Mouse (Mus musculus) kidney, embryonic 16.5 days (tissue): ENCODE data around the gene Kcnj10. TPM values are rescaled to one million over a fixed set of nuclear protein-coding genes. Genes with fewer than 3 reads are reported as not detected.

Source experiments
- ATAC-seq: fragments of 200-750 bp; cut with Nextera tagmentation; 2 replicates; pipeline ENCODE4 v1.8.0; 2017; ENCODE audit warnings: moderate TSS enrichment; ENCODE audit not compliant: low FRiP score, low TSS enrichment
- H3K27ac ChIP-seq: fragments of 300-500 bp; sonication (generic); 2 replicates; pipeline ENCODE4 v1.5.1; 2014; ENCODE audit warnings: low read length
- H3K27me3 ChIP-seq: fragments of 300-500 bp; sonication (generic); 2 replicates; pipeline ENCODE4 v1.6.1; 2014; ENCODE audit warnings: low read length, control low read depth, mixed read lengths; ENCODE audit not compliant: insufficient read depth
- H3K36me3 ChIP-seq: fragments of 300-500 bp; sonication (generic); 2 replicates; pipeline ENCODE4 v1.6.1; 2014; ENCODE audit warnings: low read length, control low read depth, mixed read lengths; ENCODE audit not compliant: insufficient read depth
- H3K4me1 ChIP-seq: fragments of 300-500 bp; sonication (generic); 2 replicates; pipeline ENCODE4 v1.6.1; 2014; ENCODE audit warnings: low read length, control low read depth, mixed read lengths; ENCODE audit not compliant: insufficient read depth
- H3K4me2 ChIP-seq: fragments of 300-500 bp; sonication (generic); replicated peaks from 2 replicates; pipeline ENCODE4 v1.6.1; 2014; ENCODE audit warnings: low read depth, low read length
- H3K4me3 ChIP-seq: fragments of 300-500 bp; sonication (generic); 2 replicates; pipeline ENCODE4 v1.5.1; 2014; ENCODE audit warnings: mild to moderate bottlenecking, low read length
- H3K9ac ChIP-seq: fragments of 300-500 bp; sonication (generic); replicated peaks from 2 replicates; pipeline ENCODE4 v1.6.1; 2014; ENCODE audit warnings: low read length
- H3K9me3 ChIP-seq: fragments of 300-500 bp; sonication (generic); 2 replicates; pipeline ENCODE4 v1.6.1; 2016; ENCODE audit warnings: low read length, control low read depth
- WGBS: fragments of 180-500 bp; shearing (Covaris S2); extraction: QIAGEN DNeasy Blood & Tissue Kit; methylation state at CpG from one replicate; pipeline ENCODE4 v1.1.7; 2014; 5-methylcytosine and 5-hydroxymethylcytosine counted together
- polyA plus RNA-seq: library from polyadenylated mRNA; unstranded; fragments of >200 nt; fragmentation: Nextera tagmentation; extraction: Ambion mirVana; gene quantifications from 2 replicates; pipeline ENCODE4 v1.2.1, GENCODE M21; 2015

Kcnj10 gene
- polyA plus RNA-seq, 1 experiment from 2014 or later = 1.2 TPM

DNA sequence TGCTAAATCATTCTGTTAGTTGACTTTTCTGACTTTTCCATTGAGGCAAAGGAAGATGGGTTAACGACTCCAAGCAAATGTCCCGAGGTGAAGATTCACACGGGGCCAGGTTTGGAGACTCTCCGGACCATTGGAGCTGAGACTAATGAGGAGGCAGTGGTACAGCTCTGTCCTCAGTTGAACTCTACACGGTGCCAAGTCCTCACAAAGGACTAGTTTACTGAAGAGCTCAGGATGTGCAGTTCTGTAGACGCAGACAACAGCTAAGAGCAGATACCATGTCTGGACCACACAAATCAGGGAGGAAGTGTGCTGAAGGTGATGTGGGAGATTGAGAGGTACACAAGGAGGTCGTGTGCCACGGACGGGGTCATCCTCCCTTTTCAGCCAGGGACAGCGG is 17.3 kb downstream of the Kcnj10 start:
- Histone ChIP-seq H3K27ac (no peak overlapping the region), H3K9me3 (no peaks in the 10 kb centered on the region), H3K9ac (no peak overlapping the region), H3K4me1 (peaks cover 8% of the 10 kb centered on the region; the same call in 1 of the 2 replicates), H3K4me3 (no peak overlapping the region), H3K27me3 (no peaks in the 10 kb centered on the region), H3K4me2 (no peak overlapping the region), H3K36me3 (no peaks in the 10 kb centered on the region)
- 71% methylated on average over 10 of the region's 10 CpGs for WGBS
- ATAC-seq = no peak

DNA sequence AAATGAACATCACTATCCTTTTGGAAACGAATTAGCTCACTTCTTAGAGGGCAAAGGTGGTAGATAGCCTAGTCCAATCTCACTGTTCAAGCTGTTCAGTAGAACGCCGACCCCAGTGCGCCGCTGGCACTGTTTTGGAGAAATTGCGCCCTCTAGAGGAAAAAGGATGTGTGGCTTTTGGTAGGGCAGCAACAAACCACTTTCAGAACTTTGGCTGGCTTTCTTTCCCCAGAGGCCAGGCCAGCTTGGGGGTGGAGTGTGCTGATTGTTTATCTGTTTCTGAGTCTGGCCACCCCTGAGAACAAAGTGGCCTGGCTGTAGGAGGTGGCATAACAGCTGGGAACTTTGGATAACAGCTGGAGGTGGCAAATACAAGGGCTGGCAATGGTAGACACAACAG is 23.7 kb downstream of the Kcnj10 start:
- H3K4me3 ChIP-seq = no peak overlapping the region
- H3K9ac ChIP-seq = no peak overlapping the region
- H3K9me3 ChIP-seq = no peaks in the 10 kb centered on the region
- H3K27ac ChIP-seq = no peak overlapping the region
- H3K4me1 ChIP-seq = no peaks in the 10 kb centered on the region
- H3K27me3 ChIP-seq = no peaks in the 10 kb centered on the region
- no peak overlapping the region for H3K4me2 ChIP-seq
- WGBS = 15% methylated on average over 6 of the region's 6 CpGs
- no peaks in the 10 kb centered on the region for H3K36me3 ChIP-seq
- ATAC-seq = no peak

DNA sequence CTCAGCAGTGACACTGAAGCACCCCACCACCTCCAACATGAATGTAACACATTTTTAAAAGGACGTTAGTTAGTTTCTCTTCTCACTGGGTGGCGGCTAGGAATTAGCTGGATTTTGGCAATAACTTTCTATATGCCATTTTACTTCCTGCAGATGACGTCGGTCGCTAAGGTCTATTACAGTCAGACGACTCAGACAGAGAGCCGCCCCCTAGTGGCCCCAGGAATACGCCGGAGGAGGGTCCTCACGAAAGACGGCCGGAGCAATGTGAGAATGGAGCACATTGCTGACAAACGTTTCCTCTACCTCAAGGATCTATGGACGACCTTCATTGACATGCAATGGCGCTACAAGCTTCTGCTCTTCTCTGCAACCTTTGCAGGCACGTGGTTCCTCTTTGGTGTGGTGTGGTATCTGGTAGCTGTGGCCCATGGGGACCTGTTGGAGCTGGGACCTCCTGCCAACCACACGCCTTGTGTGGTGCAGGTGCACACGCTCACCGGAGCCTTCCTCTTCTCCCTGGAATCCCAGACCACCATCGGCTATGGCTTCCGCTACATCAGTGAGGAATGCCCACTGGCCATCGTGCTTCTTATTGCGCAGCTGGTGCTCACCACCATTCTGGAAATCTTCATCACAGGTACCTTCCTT is 27.9 kb downstream of the Kcnj10 start:
- WGBS = 30% methylated on average over 23 of the region's 23 CpGs
- ATAC-seq = no peak

DNA sequence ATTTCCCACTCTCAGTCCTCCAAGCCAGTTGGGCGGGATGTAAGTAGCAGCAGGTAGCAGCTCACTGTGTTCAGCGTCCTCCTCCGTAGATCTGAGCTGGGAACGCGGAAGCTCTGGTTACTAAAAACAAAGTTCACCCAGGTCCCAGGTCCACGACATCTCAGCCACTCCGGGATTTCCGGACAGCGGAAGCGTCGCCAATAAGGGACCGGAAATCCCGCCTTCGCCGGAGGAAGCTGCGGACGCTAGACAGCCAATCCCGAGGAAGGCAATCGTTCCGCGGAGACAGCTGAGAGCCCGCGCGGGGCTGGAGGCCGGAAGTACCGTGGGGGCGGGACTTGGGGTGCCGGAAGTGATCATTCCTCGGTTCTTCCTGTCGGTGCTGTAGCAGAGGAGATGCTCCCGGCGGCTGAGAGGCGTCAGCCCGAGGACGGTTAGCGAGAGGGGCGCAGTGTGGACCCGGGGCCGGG is 35.2 kb downstream of the Kcnj10 start, which contains the start of gene Pigm:
TSS of gene Pigm (plus strand) at position 349 of the 470 bp plus-strand sequence.
- peak; percentile 99 for ATAC-seq
- Histone ChIP-seq H3K9ac (peak within 1 kb of the TSS; percentile 81), H3K27me3 (no peaks in the 10 kb centered on the region), H3K4me1 (peaks cover 25% of the 10 kb centered on the region), H3K4me2 (peak within 1 kb of the TSS; percentile 88), H3K27ac (peak within 1 kb of the TSS; percentile 91), H3K9me3 (no peaks in the 10 kb centered on the region), H3K36me3 (peaks cover 21% of the 10 kb centered on the region), H3K4me3 (peak within 1 kb of the TSS; percentile 95)
- under 1% methylated on average over 39 of the region's 39 CpGs for WGBS

More for the DNA sequence above, 27.9 kb downstream of the Kcnj10 start:
- Histone ChIP-seq H3K4me1 (no peaks in the 10 kb centered on the region), H3K9me3 (no peaks in the 10 kb centered on the region), H3K27ac (no peak overlapping the region), H3K36me3 (no peaks in the 10 kb centered on the region), H3K4me3 (no peak overlapping the region), H3K9ac (no peak overlapping the region), H3K27me3 (no peaks in the 10 kb centered on the region), H3K4me2 (peak overlapping the region; percentile 21; the same call in 1 of the 2 replicates)

DNA sequence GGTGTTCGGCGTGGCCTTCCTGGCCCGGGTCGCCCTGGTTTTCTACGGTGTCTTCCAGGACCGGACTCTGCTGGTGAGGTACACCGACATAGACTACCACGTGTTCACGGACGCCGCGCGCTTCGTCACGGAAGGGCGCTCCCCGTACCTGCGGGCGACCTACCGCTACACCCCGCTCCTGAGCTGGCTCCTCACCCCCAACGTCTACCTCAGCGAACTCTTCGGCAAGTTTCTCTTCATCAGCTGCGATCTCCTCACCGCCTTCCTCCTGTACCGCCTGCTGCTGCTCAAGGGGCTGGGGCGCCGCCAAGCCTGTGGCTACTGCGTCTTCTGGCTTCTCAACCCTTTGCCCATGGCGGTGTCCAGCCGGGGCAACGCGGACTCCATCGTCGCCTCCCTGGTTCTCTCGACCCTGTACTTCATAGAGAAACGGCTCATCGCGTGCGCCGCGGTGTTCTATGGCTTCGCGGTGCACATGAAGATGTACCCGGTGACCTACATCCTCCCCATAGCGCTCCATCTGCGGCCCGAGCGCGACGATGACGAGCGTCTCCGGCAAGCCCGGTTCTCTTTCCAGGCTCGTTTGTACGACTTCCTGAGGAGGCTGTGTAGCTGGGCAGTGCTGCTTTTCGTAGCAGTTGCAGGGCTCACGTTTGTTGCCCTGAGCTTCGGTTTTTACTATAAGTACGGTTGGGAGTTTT is 35.9 kb downstream of the Kcnj10 start:
- WGBS = 2% methylated on average over 62 of the region's 62 CpGs
- peak; percentile 21 for ATAC-seq

DNA sequence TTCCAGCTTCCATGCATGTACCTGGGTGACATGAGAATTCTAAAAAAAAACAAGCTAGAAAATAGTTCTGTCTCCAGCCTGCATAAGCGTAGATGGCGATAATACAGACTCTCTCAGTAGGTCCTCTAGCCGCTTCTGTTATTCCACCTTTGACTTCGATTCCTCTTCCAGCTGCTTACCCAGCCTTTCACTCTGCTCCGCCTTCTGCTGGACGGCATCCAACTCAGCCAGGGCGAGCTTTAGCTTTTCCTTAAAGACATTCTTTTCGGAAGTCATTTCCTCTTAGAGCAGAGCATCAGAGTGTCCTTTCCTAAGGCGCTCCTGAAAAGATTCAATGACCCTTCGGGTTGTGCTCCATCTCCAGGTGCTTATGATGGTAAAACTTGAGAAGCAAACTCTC is 39.1 kb downstream of the Kcnj10 start:
- Histone ChIP-seq H3K27me3 (no peaks in the 10 kb centered on the region), H3K9ac (no peak overlapping the region), H3K9me3 (no peaks in the 10 kb centered on the region), H3K4me1 (peaks cover 25% of the 10 kb centered on the region), H3K27ac (no peak overlapping the region), H3K36me3 (peaks cover 35% of the 10 kb centered on the region), H3K4me2 (no peak overlapping the region; the same call in 1 of the 2 replicates), H3K4me3 (no peak overlapping the region)
- no peak for ATAC-seq
- 71% methylated on average over 10 of the region's 10 CpGs for WGBS

More for the DNA sequence above, 35.9 kb downstream of the Kcnj10 start:
- Histone ChIP-seq H3K36me3 (peaks cover 28% of the 10 kb centered on the region), H3K9me3 (no peaks in the 10 kb centered on the region), H3K9ac (peak overlapping the region; percentile 81), H3K27ac (peak overlapping the region; percentile 69), H3K27me3 (no peaks in the 10 kb centered on the region), H3K4me1 (peaks cover 25% of the 10 kb centered on the region), H3K4me2 (peak overlapping the region; percentile 88), H3K4me3 (peak overlapping the region; percentile 95)

DNA sequence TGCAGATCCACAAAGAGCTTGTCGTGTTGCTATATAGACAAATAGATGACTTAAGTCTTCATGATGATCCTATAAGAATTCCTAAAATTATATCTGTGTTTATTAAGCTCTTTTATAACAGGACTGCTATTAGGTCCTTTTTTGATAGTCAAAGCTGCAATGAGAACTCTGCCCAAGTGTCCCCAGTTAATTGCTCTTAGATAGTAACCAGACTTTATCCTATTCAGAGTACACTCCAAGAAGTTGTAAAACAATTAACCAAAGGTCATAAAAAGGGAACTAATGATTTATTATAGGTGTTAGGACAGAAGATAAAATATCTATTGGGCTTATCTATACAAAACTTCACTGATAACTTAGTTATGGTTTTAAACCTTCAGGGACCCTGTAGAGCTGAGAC is 41.1 kb downstream of the Kcnj10 start:
- Histone ChIP-seq H3K27me3 (no peaks in the 10 kb centered on the region), H3K9ac (no peak overlapping the region), H3K36me3 (peaks cover 35% of the 10 kb centered on the region), H3K4me1 (peaks cover 25% of the 10 kb centered on the region), H3K27ac (no peak overlapping the region), H3K9me3 (no peaks in the 10 kb centered on the region), H3K4me2 (no peak overlapping the region), H3K4me3 (no peak overlapping the region)
- ATAC-seq = no peak
- 92% methylated on average over 1 of the region's 1 CpGs for WGBS

DNA sequence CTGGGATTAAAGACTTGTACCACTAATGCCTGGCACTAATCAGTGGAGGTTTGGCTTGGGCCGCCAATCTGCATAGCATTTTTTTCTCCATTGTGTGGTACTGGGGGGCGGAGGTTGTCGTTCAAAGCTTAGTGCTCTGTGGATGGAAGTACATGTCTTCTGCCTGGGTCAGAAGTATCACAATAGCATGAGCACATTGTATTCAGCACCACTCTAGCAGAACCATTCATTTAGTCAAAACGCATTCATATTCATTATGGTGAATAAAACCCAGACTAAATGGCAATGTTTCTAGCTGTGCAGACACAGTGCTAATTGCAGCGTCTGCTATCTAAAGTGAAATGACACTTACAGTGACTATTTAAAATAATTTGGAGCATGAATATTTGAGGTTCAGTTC is 46.2 kb downstream of the Kcnj10 start:
- WGBS = 86% methylated on average over 5 of the region's 5 CpGs
- Histone ChIP-seq H3K4me1 (peaks cover 7% of the 10 kb centered on the region; the same call in 1 of the 2 replicates), H3K27me3 (0 out of 2 replicates have a peak, but pooled peaks cover 2% of the 10 kb centered on the region), H3K36me3 (peaks cover 7% of the 10 kb centered on the region), H3K4me3 (no peak overlapping the region), H3K9me3 (no peaks in the 10 kb centered on the region), H3K4me2 (no peak overlapping the region), H3K27ac (no peak overlapping the region), H3K9ac (no peak overlapping the region)
- ATAC-seq = no peak

DNA sequence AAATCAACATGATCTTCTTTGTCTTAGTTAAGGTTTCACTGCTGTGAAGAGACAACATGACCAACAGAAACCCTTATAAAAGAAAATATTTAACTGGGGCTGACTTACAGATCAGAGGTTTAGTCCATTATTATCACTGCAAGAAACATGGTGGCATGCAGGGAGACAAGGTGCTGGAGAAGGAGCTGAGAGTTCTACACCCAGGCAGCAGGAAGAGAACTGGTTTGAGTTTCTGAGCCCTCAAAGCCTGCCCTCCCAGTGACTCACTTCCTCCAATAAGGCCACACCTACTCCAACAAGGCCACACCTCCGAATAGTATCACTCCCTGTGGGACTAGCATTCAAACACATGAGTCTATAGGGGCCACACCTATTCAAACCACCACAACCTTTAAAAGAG is 49.8 kb downstream of the Kcnj10 start:
- WGBS = 71% methylated on average over 1 of the region's 1 CpGs
- no peaks in the 10 kb centered on the region for H3K36me3 ChIP-seq

More for the DNA sequence above, 49.8 kb downstream of the Kcnj10 start:
- no peak overlapping the region for H3K9ac ChIP-seq
- no peak overlapping the region for H3K4me3 ChIP-seq
- H3K4me2 ChIP-seq = no peak overlapping the region
- no peak for ATAC-seq
- H3K9me3 ChIP-seq = no peaks in the 10 kb centered on the region
- H3K27me3 ChIP-seq = 0 out of 2 replicates have a peak, but pooled peaks cover 2% of the 10 kb centered on the region
- H3K4me1 ChIP-seq = peaks cover 9% of the 10 kb centered on the region; the same call in 1 of the 2 replicates
- H3K27ac ChIP-seq = no peak overlapping the region
